Mouse (Mus musculus) heart, postnatal 4 days (tissue): ENCODE results near the gene Prkca. TPM values are rescaled to one million over a fixed set of nuclear protein-coding genes. Genes with fewer than 3 reads are reported as not detected.

Experiments
- DNase-seq: peaks from one replicate; pipeline ENCODE4 v3.0.0; 2021
- microRNA-seq, 2 experiments: library from miRNA; unstranded; fragments of <30 nt; microRNA quantifications; one replicate each; pipeline ENCODE4 v1.2.0; 2021 to 2022
- total RNA-seq, 2 experiments: library from RNA; stranded (reverse); gene quantifications; 2 replicates each; pipeline ENCODE4 v1.2.3; 2021

The Prkca gene
- total RNA-seq, 2 experiments from 2014 or later: 52.2 to 57.1 TPM

DNA sequence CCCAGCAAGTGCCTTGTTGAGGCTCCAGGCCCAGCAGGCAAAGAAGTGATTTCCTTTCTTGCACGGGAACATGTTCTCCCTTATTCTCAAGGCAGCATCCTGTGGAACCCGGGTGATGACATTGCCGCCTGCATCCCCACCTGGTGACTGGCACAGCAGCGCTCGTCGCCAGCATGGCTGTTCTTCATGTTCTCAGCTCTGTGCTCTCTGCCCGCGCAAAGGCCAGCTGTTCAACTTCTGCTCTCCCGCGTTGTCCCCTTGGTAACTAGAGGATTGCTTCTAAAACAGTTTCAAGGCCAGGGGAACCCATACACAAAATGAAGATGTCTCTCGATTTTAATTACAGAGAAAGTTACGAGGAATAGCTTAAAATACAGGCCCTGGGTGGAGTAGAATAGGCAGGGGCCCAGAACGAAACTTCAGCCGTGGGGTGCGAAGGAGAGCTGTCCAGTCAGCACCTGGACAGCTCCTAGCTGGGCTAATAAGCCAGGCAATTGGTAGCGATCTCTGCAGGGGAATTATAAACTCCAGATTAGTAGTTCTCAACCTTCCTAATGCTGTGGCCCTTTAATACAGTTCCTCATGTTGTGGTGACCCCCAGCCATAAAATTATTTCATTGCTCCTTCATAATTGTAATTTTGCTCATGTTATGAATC is 423.7 kb downstream of the Prkca start:
- DNase-seq: peak; percentile 46

DNA sequence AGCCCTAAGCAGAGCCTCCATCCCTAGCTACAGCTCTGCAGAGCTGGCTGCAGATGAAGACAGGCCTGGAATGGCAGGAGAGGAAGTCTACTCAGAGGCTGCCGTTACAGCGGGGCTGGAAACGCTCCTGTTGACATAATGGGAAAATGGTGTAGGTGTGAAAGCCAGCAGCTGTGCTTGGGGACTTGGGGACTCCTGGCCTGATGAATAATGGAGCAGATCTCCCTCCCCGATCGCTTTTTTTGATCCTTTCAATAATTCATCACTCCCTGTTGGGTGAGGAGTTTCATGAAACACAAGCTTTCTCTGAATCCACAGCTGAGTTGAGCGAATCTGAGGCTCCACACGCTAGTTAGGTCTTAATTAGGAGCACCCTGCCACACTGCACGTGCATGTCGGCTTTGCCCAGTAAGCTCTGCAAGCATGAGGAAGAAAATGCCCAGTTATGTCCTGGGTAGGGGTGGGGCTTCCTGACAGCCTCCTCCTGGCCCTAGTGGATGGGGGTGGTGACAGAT is 425.9 kb downstream of the Prkca start:
- DNase-seq: no peak

DNA sequence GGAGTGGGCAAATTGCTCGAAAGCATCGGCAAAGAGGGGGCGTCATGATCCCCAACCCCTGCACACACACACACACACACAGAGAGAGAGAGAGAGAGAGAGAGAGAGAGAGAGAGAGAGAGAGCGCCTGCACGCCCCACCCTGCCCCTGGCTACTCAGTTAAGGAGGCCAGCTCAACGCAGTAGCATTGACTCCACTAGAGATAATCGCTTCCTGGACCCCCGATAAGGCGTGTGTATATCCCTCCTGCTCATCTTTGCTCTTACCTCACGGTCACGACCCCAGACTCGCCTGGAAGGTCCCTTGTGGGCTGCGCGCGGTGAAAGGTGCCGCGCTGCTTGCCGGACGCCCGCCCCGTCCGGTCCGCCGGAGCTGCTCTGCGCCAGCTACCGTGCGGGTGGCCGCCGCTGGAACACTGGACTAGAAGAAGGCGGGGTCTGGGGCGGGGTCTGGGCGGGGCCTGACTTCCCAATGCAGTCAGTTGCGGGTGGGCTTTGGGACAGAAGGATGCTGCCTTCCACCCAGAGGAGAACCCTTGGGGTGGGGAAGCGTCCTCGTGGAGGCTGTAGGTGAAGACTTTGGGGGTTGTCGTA is 429.0 kb downstream of the Prkca start, which contains the start of gene Cacng5:
Gene Cacng5, minus strand, starts transcription at position 422 of the 593 bp plus-strand sequence.
- peak; percentile 11 for DNase-seq

DNA sequence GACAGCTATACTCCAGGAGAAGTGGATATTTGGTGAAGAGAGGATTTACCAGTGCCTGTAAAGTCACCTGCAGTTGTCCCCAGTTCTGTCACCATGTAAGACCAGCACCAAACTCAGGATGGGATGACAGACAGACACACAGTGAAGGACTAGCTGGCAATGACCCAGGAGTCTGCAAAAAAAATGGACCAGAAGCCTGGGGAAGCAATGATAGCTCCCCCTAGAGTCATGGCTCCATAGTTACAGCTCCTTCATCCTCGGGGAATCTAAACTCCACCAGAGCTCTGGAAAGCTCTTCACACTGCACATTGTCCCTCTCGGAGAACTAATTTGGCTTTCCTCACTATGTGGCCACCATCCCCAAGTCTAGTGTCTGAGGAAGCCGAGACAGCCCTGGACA is 430.4 kb downstream of the Prkca start:
- no peak for DNase-seq

DNA sequence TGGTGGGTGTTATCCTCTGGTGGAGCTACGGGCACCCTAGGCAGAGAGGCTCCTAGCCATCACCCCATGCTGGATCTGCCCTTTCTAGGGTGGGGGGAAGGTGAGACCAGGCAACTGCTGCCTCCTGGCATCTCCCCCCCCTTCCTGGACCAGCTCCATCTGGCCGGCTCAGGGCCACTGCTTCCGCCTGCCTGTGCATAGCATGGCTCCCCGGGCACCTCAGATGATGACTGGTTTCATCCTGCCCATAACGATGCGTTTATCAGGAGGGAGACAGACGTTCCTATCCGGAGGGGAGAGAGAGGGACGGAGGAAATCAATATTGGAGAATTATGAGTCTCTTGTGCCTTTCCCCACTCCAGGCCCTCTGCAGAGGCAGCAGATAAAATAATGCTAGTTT is 438.4 kb downstream of the Prkca start:
- no peak for DNase-seq

DNA sequence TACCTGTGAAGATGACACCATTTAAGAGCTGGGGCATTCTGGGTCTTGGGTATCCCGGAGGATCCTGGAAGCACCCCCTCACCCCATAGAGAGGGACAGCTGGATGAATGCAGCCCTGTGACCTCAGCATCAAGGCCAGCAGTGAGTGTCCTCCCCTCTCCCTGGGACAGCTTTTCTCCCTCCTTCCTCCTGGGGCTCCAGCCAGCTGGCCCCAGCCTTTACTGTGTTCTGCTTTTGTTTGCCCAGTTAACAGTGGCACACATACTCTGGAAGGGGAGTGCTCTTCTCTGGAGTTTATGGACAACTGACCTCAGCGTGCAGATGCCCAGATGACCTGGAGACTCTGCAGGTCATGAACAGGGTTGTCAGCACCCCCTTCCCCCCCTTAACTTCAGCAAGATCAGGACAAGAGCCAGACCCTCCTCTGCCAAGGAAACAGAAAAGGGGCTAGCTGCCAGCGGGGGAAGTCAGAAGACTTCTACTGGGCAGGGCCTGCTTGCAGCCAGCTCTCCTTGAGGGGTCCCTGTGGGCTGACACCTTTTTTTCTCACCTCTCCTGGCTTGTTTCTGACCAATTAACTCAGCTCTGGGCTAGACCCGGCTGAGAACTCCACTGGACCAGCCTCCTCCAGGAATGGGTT is 439.6 kb downstream of the Prkca start:
- DNase-seq: peak; percentile 7

DNA sequence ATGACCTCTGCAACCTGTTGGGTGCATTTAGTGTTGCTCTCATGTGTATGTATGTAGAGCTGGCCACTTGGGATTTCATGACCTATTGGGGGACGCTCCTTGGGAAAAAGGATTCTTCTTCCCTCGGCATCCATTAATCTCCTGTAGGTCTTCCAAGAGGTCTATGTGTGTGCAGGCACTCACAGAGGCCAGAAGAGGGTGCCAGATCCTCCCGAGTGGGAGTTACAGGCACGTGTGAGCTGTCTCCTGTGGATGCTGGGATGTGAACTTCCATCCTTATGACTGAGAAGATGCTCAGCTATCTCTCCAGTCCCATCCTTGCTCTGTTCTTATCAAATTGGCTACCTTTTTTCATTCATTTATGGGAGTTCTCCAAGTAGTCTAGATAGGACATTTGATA is 443.3 kb downstream of the Prkca start:
- DNase-seq: no peak

DNA sequence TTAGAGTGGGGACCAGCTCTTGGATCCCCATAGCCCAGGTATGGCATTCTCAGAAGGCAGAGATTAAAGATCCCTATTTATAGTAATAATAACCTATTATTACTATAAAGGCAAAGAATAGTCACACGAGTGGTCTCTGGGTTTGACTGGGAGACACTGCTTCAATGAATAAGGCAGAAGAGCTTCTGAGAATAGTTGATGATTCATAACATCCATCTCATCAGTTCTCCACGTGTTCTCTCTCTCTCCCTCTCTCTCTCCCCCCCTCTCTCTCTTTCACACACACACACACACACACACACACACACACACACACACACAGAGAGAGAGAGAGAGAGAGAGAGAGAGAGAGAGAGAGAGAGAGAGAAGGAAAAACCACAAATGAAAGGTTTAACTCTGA is 445.0 kb downstream of the Prkca start:
- no peak for DNase-seq

DNA sequence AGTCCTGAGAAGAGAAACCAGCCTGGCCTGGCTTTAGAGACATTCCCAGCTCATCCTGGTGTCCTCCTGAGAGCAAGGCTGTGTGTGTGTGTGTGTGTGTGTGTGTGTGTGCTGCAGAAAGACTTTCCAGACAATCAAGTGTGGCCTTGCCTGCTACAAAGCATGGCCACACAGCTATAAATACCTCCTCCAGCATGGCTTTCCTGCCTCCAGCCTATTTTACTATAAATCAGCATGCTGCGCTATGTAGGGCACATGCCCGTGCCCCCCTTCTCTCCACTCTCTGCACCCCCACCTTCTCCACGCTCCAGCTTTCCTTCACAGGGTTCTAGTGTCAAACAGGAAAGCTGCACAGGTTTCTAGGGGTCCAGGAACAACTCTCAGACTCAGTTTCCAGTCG is 448.1 kb downstream of the Prkca start:
- DNase-seq: no peak

DNA sequence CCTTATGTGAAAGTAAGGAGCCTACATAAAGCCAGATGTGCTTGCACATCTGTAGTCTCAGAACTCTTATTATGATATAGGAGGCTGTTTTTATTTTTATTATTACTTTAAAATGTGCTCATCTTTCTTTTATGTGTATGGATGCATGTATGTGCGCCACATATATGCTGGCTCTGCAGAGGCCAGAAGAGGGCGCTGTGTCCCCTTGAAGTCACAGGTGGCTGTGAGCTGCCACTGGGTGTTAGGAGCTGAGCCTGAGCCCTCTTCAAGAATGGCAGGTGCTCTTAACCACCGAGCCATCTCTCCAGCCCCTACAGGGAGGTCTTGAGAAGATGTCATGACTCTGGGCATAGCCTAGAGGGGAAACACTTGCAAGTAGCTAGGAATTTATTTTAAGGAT is 452.4 kb downstream of the Prkca start:
- DNase-seq: no peak

DNA sequence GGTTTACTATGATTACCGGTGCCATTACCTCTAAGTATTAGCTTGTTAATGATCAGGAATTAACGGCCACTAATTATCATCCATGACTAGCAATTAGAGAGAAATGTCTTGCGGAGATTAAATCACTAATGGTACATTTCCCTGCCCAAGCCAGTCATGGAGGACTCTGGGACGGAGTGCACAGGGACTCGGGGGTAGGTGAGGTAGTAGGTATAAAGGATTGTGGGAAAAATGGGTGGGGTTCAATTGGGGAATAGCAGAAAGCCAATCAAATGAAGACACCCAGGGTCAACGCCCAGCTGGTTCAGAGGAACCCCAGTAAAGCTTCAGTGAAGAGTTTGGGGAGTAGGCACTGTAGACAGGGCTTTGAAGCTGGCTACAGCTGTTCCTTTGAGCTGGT is 456.4 kb downstream of the Prkca start:
- DNase-seq: no peak

Small RNA genes lying within 50 kb of the gene (microRNA-seq; reads per million reads assigned to microRNA genes)
- 0 reads per million in 2 experiments for gene Mir7223

Other genes with a start within 250 kb of the Prkca start
- gene Apoh, start 574 bp downstream of the Prkca start, total RNA-seq: under 1 TPM in 1 of 2 experiments, not detected in 1; 0.24 TPM
- 10 to 100 TPM; 16.2 to 17.2 TPM for gene Cep112, start 81.3 kb upstream of the Prkca start, total RNA-seq